Mouse (Mus musculus) stomach, postnatal 0 days (tissue): ENCODE measurements at regions not wholly inside any gene's neighbourhood (a gene's known extent, or its start where the extent isn't known, plus 50 kb on each side); places are given as distances from the start of the nearest gene placed in this dataset.
"Not testable (repeated sequence)": the region's sequence is repeated elsewhere in the genome, so short reads cannot be mapped to it uniquely, and the experiment has no call there.

ENCODE experiments used
- ATAC-seq: fragments of 200-750 bp; cut with Nextera tagmentation; 2 replicates; pipeline ENCODE4 v1.8.0; 2017; ENCODE audit not compliant: low FRiP score, low TSS enrichment
- DNase-seq: peaks from one replicate; pipeline ENCODE4 v3.0.0-alpha.2; 2016; ENCODE audit warnings: low spot score
- H3K27ac ChIP-seq: fragments of 300-500 bp; sonication (generic); replicated peaks from 2 replicates; pipeline ENCODE4 v1.5.1; 2014; ENCODE audit warnings: mild to moderate bottlenecking, control low read depth
- H3K27me3 ChIP-seq: fragments of 300-500 bp; sonication (generic); 2 replicates; pipeline ENCODE4 v1.6.1; 2014; ENCODE audit warnings: low read length; ENCODE audit not compliant: control insufficient read depth, insufficient read depth
- H3K36me3 ChIP-seq: fragments of 300-500 bp; sonication (generic); 2 replicates; pipeline ENCODE4 v1.6.1; 2014; ENCODE audit warnings: low read length, mixed read lengths; ENCODE audit not compliant: control insufficient read depth, insufficient read depth
- H3K4me1 ChIP-seq: fragments of 300-500 bp; sonication (generic); replicated peaks from 2 replicates; pipeline ENCODE4 v1.6.1; 2014; ENCODE audit warnings: antibody characterized with exemption; ENCODE audit not compliant: control insufficient read depth, insufficient read depth
- H3K4me2 ChIP-seq: fragments of 300-500 bp; sonication (generic); replicated peaks from 2 replicates; pipeline ENCODE4 v1.6.1; 2014; ENCODE audit warnings: low read depth, mild to moderate bottlenecking, control low read depth, moderate library complexity
- H3K4me3 ChIP-seq: fragments of 300-500 bp; sonication (generic); 2 replicates; pipeline ENCODE4 v1.5.1; 2014; ENCODE audit warnings: low read depth, low read length, control low read depth
- H3K9ac ChIP-seq: fragments of 300-500 bp; sonication (generic); 2 replicates; pipeline ENCODE4 v1.6.1; 2014; ENCODE audit warnings: mild to moderate bottlenecking, low read length, control low read depth, mixed read lengths
- H3K9me3 ChIP-seq: fragments of 300-500 bp; sonication (generic); 2 replicates; pipeline ENCODE4 v1.6.1; 2016; ENCODE audit warnings: low read length; ENCODE audit not compliant: control insufficient read depth
- CTCF ChIP-seq: IDR thresholded peaks from 2 replicates; pipeline ENCODE4 v1.5.1; 2016; ENCODE audit warnings: antibody characterized with exemption, low read depth, mild to moderate bottlenecking, moderate library complexity
- EP300 ChIP-seq: optimal IDR thresholded peaks from 2 replicates; pipeline ENCODE3; 2016; ENCODE audit warnings: antibody characterized with exemption
- WGBS: fragments of 180-500 bp; shearing (Covaris S2); extraction: QIAGEN DNeasy Blood & Tissue Kit; methylation state at CpG from one replicate; pipeline ENCODE4 v1.1.7; 2014; 5-methylcytosine and 5-hydroxymethylcytosine counted together

DNA sequence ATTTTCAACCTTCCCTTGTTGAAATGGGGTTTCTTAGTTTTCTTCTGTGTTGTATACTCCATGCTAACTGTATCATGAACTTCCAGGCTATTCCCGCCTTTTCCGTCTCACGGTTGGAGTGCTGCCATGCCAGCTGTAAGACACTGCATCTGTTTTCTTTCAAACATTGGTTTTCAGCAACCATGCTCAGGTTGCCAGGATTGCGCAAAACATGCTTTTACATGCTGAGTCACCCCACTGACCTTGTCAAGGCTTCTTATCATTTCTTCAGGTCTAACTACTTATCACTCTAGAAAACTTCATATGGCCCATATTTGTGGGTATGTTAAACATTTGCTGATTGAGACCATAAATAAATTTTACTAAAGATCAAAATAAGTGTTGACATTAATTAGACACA, 551.2 kb downstream of the Tlr4 start:
- ATAC-seq (no peak), DNase-seq (no peak)
- Histone ChIP-seq H3K4me2 (no peak overlapping the region), H3K9ac (no peak overlapping the region), H3K9me3 (no peaks in the 10 kb centered on the region), H3K4me3 (no peak overlapping the region), H3K4me1 (no peaks in the 10 kb centered on the region), H3K27ac (no peak overlapping the region), H3K36me3 (no peaks in the 10 kb centered on the region), H3K27me3 (no peaks in the 10 kb centered on the region)
- WGBS: 86% methylated on average over 4 of the region's 4 CpGs
- no peak for TF ChIP-seq CTCF
- no peak for TF ChIP-seq EP300

GRCm38 (mm10) chr4:67387834-67388233, 560.5 kb downstream of the Tlr4 start:
- Histone ChIP-seq H3K27ac (no peak overlapping the region), H3K4me3 (no peak overlapping the region), H3K27me3 (no peaks in the 10 kb centered on the region), H3K36me3 (no peaks in the 10 kb centered on the region), H3K4me1 (no peaks in the 10 kb centered on the region), H3K9me3 (no peaks in the 10 kb centered on the region), H3K4me2 (no peak overlapping the region), H3K9ac (no peak overlapping the region)
- no peak for ATAC-seq
- WGBS: 90% methylated on average over 2 of the region's 2 CpGs
- no peak for TF ChIP-seq CTCF
- TF ChIP-seq EP300: no peak
- DNase-seq: no peak

- Histone ChIP-seq H3K4me2 (no peak overlapping the region), H3K36me3 (no peaks in the 10 kb centered on the region), H3K9ac (no peak overlapping the region), H3K9me3 (no peaks in the 10 kb centered on the region), H3K27me3 (no peaks in the 10 kb centered on the region), H3K4me1 (no peaks in the 10 kb centered on the region), H3K4me3 (no peak overlapping the region), H3K27ac (no peak overlapping the region)
- TF ChIP-seq CTCF: no peak
- TF ChIP-seq EP300: no peak
- ATAC-seq (no peak), DNase-seq (no peak)
- WGBS: 61% methylated on average over 4 of the region's 4 CpGs
These were observed 575.6 kb downstream of the Tlr4 start for GRCm38 (mm10) chr4:67402977-67403376.

DNA sequence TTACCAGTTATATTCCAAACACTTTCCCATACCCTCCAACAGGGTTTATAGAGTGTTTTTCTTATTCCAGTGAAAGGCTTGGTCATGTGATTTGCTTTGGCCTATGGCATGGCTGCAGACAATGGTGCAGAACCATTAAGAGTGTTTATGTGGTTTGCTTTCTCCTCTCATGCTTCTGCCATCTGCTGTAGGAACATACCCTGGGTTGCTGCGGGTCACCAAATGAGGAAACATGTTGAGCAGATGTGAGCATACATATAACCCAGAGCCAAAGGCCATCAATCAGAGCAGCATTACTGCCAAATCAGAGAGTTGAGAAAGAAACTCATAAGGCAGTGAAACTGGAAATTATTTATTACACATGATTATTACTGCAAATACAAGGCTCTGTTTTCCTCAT, 596.7 kb downstream of the Tlr4 start:
- Histone ChIP-seq H3K27me3 (no peaks in the 10 kb centered on the region), H3K9me3 (no peaks in the 10 kb centered on the region), H3K27ac (no peak overlapping the region), H3K4me2 (no peak overlapping the region), H3K4me3 (no peak overlapping the region), H3K36me3 (no peaks in the 10 kb centered on the region), H3K9ac (no peak overlapping the region), H3K4me1 (no peaks in the 10 kb centered on the region)
- WGBS: 63% methylated on average over 1 of the region's 1 CpGs
- DNase-seq (no peak), ATAC-seq (no peak)
- TF ChIP-seq EP300 (no peak), CTCF (no peak)

DNA sequence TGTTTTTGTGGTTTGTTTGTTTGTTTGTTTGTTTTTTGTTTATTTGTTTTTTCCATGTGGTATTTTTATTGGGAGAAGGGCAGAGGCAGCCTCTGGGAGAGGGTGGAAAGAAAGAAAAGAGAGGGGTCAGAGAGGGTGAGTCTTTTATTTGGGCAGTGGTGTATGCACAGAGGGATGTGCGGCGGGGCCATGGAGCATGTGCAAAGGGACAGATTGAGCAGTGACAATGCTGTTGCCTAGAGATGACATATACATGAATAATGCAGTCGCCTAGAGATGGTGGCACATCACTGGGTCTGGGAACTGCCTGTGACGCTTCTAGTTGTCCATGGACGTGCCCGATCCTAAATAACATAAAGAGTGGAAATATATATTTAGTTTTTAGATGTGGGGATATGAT, 598.3 kb downstream of the Tlr4 start:
- Histone ChIP-seq H3K9me3 (no peaks in the 10 kb centered on the region), H3K27me3 (no peaks in the 10 kb centered on the region), H3K4me3 (no peak overlapping the region), H3K4me1 (no peaks in the 10 kb centered on the region), H3K36me3 (no peaks in the 10 kb centered on the region), H3K4me2 (no peak overlapping the region), H3K27ac (no peak overlapping the region), H3K9ac (no peak overlapping the region)
- TF ChIP-seq EP300: no peak
- TF ChIP-seq CTCF: no peak
- DNase-seq: no peak
- ATAC-seq: no peak
- WGBS: 92% methylated on average over 6 of the region's 6 CpGs

GRCm38 (mm10) chr4:67447835-67448234, 620.5 kb downstream of the Tlr4 start:
- DNase-seq (no peak), ATAC-seq (no peak)
- 73% methylated on average over 3 of the region's 3 CpGs for WGBS
- Histone ChIP-seq H3K9me3 (no peaks in the 10 kb centered on the region), H3K27ac (no peak overlapping the region), H3K27me3 (no peaks in the 10 kb centered on the region), H3K4me2 (no peak overlapping the region), H3K36me3 (no peaks in the 10 kb centered on the region), H3K4me3 (no peak overlapping the region), H3K4me1 (no peaks in the 10 kb centered on the region), H3K9ac (no peak overlapping the region)
- TF ChIP-seq EP300: no peak
- no peak for TF ChIP-seq CTCF

- not testable (repeated sequence) for H3K4me2 ChIP-seq, H3K36me3 ChIP-seq, H3K9ac ChIP-seq, H3K4me1 ChIP-seq, H3K27ac ChIP-seq, DNase-seq, ATAC-seq, H3K4me3 ChIP-seq, H3K9me3 ChIP-seq, H3K27me3 ChIP-seq
- 100% methylated on average over 2 of the region's 2 CpGs for WGBS
These were observed 632.5 kb downstream of the Tlr4 start for GRCm38 (mm10) chr4:67459871-67460270.
